Mouse (Mus musculus) brown adipose tissue, adult 24 weeks (tissue): ENCODE data around the gene Cx3cl1. TPM values are rescaled to one million over a fixed set of nuclear protein-coding genes. Genes with fewer than 3 reads are reported as not detected.

Source experiments
- H3K27ac ChIP-seq: fragments of 200-500 bp; replicated peaks from 2 replicates; pipeline ENCODE4 v1.5.1; 2012; ENCODE audit warnings: low read depth, mild to moderate bottlenecking, low read length
- H3K4me1 ChIP-seq: fragments of 200-500 bp; 2 replicates; pipeline ENCODE4 v1.6.1; 2012; ENCODE audit warnings: low read length, mixed read lengths; ENCODE audit not compliant: control insufficient read depth, insufficient read depth, insufficient read length
- H3K4me3 ChIP-seq: fragments of 200-500 bp; 2 replicates; pipeline ENCODE4 v1.5.1; 2012; ENCODE audit warnings: low read depth, mild to moderate bottlenecking, low read length, moderate library complexity; ENCODE audit not compliant: insufficient read depth
- polyA plus RNA-seq: library from polyadenylated mRNA; stranded (reverse); fragments of >200 nt; gene quantifications from 2 replicates; pipeline ENCODE4 v1.2.4, GENCODE M21; 2012; ENCODE audit not compliant: missing spikeins, insufficient read depth, insufficient read length

Gene Cx3cl1
- polyA plus RNA-seq, 1 experiment, result 2.2 TPM

DNA sequence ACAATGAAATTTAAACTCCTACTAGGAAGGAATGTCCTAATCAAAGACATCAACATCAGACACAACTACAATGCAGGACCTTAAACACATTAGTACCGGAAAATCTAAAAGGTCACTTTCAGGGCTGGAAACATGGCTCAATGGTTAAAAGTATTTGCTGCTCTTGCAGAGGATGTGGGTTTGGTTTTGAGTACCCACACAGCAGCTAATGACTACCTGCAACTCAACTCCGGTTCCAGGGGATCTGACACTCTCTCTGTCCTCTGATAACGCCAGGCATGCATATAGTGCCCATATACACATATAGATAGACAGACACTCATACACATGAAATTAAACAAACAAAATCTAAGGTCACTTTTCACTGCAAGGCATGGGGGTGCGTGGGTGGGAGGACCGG lies 54.4 kb downstream of the Cx3cl1 start:
- H3K4me3 ChIP-seq, result no peak overlapping the region
- H3K4me1 ChIP-seq, result no peaks in the 10 kb centered on the region
- H3K27ac ChIP-seq, result no peak overlapping the region

DNA sequence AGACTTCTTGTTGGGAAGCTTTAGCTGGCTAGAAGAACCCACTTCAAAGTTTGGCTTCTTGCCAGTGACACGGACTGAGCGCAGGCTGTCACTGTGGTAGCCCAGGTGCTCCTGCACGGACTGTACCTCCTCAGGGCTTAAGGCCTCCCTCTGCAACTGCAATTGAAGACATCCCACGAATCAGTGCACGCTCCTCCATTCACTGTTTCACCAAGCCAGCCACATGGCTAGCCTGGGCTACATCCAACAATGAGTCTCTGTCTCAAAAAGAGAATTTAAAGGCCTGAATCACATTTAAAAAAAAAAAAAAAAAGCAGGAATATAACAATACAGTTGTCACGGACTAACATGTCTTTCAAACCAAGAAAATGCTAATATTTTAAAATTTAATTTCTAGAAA lies 56.5 kb downstream of the Cx3cl1 start:
- H3K4me1 ChIP-seq, result no peaks in the 10 kb centered on the region
- H3K27ac ChIP-seq, result no peak overlapping the region
- no peak overlapping the region for H3K4me3 ChIP-seq

Other genes starting within 250 kb of the Cx3cl1 start
- gene Cpne2, start 239.0 kb upstream of the Cx3cl1 start, polyA plus RNA-seq, result 4.9 and 6.0 TPM in 2 replicates
- 13.9 and 15.6 TPM in 2 replicates for gene Rspry1, start 170.1 kb upstream of the Cx3cl1 start, polyA plus RNA-seq
- gene Fam192a, start 170.0 kb upstream of the Cx3cl1 start, polyA plus RNA-seq, result 31.0 and 41.0 TPM in 2 replicates
- gene Arl2bp, start 105.4 kb upstream of the Cx3cl1 start, polyA plus RNA-seq, result 36.3 and 47.8 TPM in 2 replicates
- 1.6 and 1.9 TPM in 2 replicates for gene Pllp, start 75.7 kb upstream of the Cx3cl1 start, polyA plus RNA-seq
- gene Ccl22, start 26.4 kb upstream of the Cx3cl1 start, polyA plus RNA-seq, result not detected in 2 replicates
- not detected in 2 replicates for gene Ccl17, start 38.4 kb downstream of the Cx3cl1 start, polyA plus RNA-seq
- 313 and 387 TPM in 2 replicates for gene Coq9, start 66.3 kb downstream of the Cx3cl1 start, polyA plus RNA-seq
- gene Ciapin1, start 66.3 kb downstream of the Cx3cl1 start, polyA plus RNA-seq, result 61.4 and 80.8 TPM in 2 replicates
- 55.0 and 64.8 TPM in 2 replicates for gene Polr2c, start 85.4 kb downstream of the Cx3cl1 start, polyA plus RNA-seq
- 3.8 and 8.4 TPM in 2 replicates for gene Dok4, start 104.3 kb downstream of the Cx3cl1 start, polyA plus RNA-seq
- gene Ccdc102a, start 146.1 kb downstream of the Cx3cl1 start, polyA plus RNA-seq, result 1.2 and 1.5 TPM in 2 replicates
- not detected in 2 replicates for gene Adgrg5, start 151.7 kb downstream of the Cx3cl1 start, polyA plus RNA-seq
- gene Adgrg1, start 202.7 kb downstream of the Cx3cl1 start, polyA plus RNA-seq, result 7.4 and 18.4 TPM in 2 replicates
- gene Adgrg3, start 245.7 kb downstream of the Cx3cl1 start, polyA plus RNA-seq, result not detected in 2 replicates